Mouse (Mus musculus): ENCODE data around the gene Tmem198. TPM values are rescaled to one million over a fixed set of nuclear protein-coding genes. Genes with fewer than 3 reads are reported as not detected.

The Tmem198 gene
- polyA plus RNA-seq, 1 experiment from 2014 or later: 0.26 TPM

DNA sequence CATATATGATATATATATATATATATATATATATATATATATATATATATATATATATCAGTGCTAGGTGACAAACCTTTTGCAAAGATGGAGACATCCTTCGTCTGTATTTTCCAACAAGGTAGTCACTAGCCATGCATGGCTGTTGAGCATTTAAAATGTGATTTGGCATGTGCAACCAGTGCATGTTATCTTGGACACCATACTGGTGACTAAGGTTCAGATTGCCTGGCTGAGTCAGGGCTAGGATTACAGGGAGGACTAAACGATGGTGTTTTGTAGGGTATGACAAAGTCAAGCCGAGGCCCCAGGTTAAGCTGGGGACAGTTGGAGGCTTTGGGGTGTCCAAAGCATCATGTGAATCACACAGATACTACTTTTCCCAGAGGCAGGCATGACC is 23.9 kb upstream of the Tmem198 start:
- Histone ChIP-seq H3K27me3 (ENCODE audit: insufficient read depth, low read length) (peaks cover 45% of the 10 kb centered on the region), H3K4me2 (no peak overlapping the region), H3K9ac (no peak overlapping the region), H3K4me3 (ENCODE audit: low read depth, low read length) (no peak overlapping the region), H3K4me1 (ENCODE audit: insufficient read depth) (peaks cover 14% of the 10 kb centered on the region), H3K9me3 (ENCODE audit: low read depth, low read length) (no peaks in the 10 kb centered on the region), H3K27ac (ENCODE audit: low read depth) (no peak overlapping the region), H3K36me3 (ENCODE audit: insufficient read depth) (no peaks in the 10 kb centered on the region)
- ATAC-seq (ENCODE audit: insufficient read depth): no peak
- TF ChIP-seq CTCF (IDR thresholded peaks at IDR 0.05; ENCODE audit: low read depth): no peak
- DNase-seq: no peak
- 71% methylated on average over 3 of the region's 3 CpGs for WGBS

DNA sequence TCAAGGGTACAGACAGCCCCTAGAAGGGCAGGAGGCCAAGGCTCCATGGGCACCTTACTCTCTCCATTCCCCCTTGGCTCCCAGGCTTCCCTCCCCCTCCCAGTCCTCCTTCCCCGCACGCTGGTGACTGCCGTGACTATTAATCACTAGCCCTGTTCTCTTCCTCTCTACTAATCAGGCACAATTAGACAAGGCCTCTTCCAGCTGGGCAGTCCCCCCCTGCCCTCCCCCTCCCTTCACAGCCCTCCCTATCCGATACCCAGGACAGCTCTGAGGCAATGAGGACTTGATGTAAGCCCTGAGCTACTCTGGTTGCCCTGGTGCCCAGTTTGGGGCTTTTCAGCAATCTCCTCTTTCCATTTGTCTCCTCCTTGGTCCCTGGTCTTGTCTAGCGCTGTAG is 23.4 kb upstream of the Tmem198 start:
- DNase-seq (no peak), ATAC-seq (ENCODE audit: insufficient read depth) (no peak)
- Histone ChIP-seq H3K4me1 (ENCODE audit: insufficient read depth) (peaks cover 10% of the 10 kb centered on the region), H3K36me3 (ENCODE audit: insufficient read depth) (no peaks in the 10 kb centered on the region), H3K9me3 (ENCODE audit: low read depth, low read length) (no peaks in the 10 kb centered on the region), H3K4me3 (ENCODE audit: low read depth, low read length) (no peak overlapping the region), H3K27me3 (ENCODE audit: insufficient read depth, low read length) (peaks cover 40% of the 10 kb centered on the region), H3K27ac (ENCODE audit: low read depth) (no peak overlapping the region), H3K4me2 (no peak overlapping the region), H3K9ac (no peak overlapping the region)
- 32% methylated on average over 5 of the region's 5 CpGs for WGBS
- no peak for TF ChIP-seq CTCF (IDR thresholded peaks at IDR 0.05; ENCODE audit: low read depth)

DNA sequence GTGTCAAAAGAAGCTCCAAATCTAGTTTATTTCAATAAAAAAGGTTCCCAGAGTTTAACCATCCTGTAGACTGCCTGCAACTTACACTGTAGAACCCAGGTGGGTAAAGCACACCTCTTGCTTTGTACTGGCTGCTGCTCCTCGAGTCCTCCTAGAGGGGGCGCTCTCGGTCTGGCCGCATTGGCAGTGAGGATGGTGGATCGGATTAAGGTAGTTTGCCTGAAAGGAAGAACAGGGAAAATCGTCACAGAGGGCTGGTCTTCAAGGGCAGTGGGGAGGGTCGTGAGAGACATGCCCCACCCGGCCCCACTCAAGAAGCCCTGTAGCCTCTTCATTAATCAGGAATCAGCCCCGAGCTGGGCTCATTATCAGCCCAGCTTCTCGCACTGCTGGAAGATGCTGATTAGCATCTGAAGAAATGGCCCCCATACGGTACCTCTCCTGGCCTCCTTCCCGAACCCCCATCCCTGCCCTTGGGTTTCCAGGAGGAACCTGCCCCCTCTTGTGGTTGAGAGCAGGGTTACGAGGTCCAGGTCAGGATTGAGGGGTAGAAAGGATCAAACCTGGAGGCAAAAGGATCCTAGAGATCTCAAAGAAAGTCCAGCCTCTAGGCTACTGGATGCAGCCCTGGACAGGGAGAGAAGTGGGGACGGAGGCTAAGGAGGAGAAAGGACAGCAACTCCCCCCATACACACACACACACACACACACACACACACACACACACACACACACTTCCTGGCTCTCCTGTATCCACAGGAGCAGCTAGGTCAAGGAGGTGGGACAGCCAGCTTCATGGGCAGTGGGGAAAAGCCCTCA is 22.4 kb upstream of the Tmem198 start:
- Histone ChIP-seq H3K4me3 (ENCODE audit: low read depth, low read length) (no peak overlapping the region), H3K9me3 (ENCODE audit: low read depth, low read length) (no peaks in the 10 kb centered on the region), H3K27me3 (ENCODE audit: insufficient read depth, low read length) (peaks cover 33% of the 10 kb centered on the region), H3K27ac (ENCODE audit: low read depth) (no peak overlapping the region), H3K4me2 (no peak overlapping the region), H3K4me1 (ENCODE audit: insufficient read depth) (peaks cover 7% of the 10 kb centered on the region; the same call in 1 of the 2 replicates), H3K36me3 (ENCODE audit: insufficient read depth) (no peaks in the 10 kb centered on the region), H3K9ac (no peak overlapping the region)
- 11% methylated on average over 14 of the region's 14 CpGs for WGBS
- DNase-seq (peak; percentile 19), ATAC-seq (ENCODE audit: insufficient read depth) (no peak)
- TF ChIP-seq CTCF (IDR thresholded peaks at IDR 0.05; ENCODE audit: low read depth): peak; percentile 56

DNA sequence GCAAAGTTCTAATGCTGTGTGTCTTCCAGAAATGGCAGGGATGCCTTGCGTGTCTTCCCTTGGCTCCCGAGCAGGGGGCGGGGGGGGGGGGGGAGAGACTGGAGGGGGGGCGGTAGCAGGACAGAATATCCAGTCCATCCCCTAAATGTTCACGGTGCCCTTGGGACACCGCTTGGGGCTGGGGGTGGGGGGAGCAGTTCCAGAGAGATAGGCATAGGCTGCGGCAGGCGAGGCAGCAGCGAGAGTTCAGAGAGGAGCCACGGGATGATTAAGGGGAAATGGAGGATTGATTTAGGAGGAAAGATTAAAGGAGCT is 21.7 kb upstream of the Tmem198 start:
- peak overlapping the region; percentile 66 for H3K4me2 ChIP-seq
- H3K9me3 ChIP-seq (ENCODE audit: low read depth, low read length): no peaks in the 10 kb centered on the region
- no peak overlapping the region for H3K9ac ChIP-seq
- peak; percentile 3; the same call in 1 of the 2 replicates for ATAC-seq (ENCODE audit: insufficient read depth)
- H3K27me3 ChIP-seq (ENCODE audit: insufficient read depth, low read length): peaks cover 28% of the 10 kb centered on the region
- peaks cover 7% of the 10 kb centered on the region; the same call in 1 of the 2 replicates for H3K4me1 ChIP-seq (ENCODE audit: insufficient read depth)
- 8% methylated on average over 10 of the region's 10 CpGs for WGBS
- DNase-seq: peak; percentile 26
- H3K27ac ChIP-seq (ENCODE audit: low read depth): 0 out of 2 replicates have a peak overlapping the region, but pooled peaks have one; percentile 72
- H3K36me3 ChIP-seq (ENCODE audit: insufficient read depth): no peaks in the 10 kb centered on the region
- TF ChIP-seq CTCF (IDR thresholded peaks at IDR 0.05; ENCODE audit: low read depth): no peak
- peak overlapping the region; percentile 34 for H3K4me3 ChIP-seq (ENCODE audit: low read depth, low read length)

DNA sequence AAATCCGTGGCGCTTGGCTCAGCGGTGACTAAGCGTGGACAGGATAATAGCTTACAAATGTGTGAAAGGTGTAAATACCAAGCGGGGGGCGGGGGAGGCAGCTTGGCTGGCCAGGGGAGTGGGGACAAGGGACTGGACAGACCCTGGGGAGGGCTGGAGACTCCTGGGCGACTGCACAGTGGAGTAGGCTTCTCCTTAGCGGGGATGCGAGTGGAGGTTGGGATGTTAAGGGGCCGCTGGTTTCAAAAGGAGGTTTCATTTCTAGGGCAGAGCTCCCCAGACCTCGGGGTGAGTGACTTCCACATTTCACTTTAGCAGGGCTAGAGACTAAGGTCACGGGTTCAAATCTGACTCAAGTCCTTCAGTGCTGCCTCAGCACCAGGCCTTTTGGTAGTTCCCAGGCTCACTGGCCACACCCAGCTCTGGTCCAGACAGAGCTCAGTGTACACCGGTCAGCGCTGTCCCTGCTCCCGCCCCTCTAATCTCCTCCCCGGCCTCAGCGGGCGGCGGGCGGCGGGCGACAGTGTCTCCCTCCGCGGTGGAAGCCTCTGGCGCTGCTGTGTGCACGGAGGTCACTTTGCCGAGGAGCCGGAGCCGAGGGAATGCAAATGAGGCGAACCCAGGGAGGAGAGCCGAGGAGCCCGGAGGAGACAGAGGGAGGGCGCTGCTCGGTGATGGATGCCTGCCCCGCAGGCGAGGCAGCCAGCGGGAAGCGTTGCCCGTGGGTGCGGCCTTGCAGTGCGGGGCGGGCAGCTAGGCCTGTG is 21.1 kb upstream of the Tmem198 start:
- Histone ChIP-seq H3K9me3 (ENCODE audit: low read depth, low read length) (no peaks in the 10 kb centered on the region), H3K27me3 (ENCODE audit: insufficient read depth, low read length) (peaks cover 27% of the 10 kb centered on the region), H3K4me1 (ENCODE audit: insufficient read depth) (peaks cover 7% of the 10 kb centered on the region; the same call in 1 of the 2 replicates), H3K9ac (peak overlapping the region; percentile 48), H3K27ac (ENCODE audit: low read depth) (peak overlapping the region; percentile 72; the same call in 1 of the 2 replicates), H3K36me3 (ENCODE audit: insufficient read depth) (no peaks in the 10 kb centered on the region), H3K4me3 (ENCODE audit: low read depth, low read length) (peak overlapping the region; percentile 34), H3K4me2 (peak overlapping the region; percentile 66)
- no peak for TF ChIP-seq CTCF (IDR thresholded peaks at IDR 0.05; ENCODE audit: low read depth)
- 2% methylated on average over 42 of the region's 42 CpGs for WGBS
- DNase-seq: peak; percentile 74
- peak; percentile 81 for ATAC-seq (ENCODE audit: insufficient read depth)

DNA sequence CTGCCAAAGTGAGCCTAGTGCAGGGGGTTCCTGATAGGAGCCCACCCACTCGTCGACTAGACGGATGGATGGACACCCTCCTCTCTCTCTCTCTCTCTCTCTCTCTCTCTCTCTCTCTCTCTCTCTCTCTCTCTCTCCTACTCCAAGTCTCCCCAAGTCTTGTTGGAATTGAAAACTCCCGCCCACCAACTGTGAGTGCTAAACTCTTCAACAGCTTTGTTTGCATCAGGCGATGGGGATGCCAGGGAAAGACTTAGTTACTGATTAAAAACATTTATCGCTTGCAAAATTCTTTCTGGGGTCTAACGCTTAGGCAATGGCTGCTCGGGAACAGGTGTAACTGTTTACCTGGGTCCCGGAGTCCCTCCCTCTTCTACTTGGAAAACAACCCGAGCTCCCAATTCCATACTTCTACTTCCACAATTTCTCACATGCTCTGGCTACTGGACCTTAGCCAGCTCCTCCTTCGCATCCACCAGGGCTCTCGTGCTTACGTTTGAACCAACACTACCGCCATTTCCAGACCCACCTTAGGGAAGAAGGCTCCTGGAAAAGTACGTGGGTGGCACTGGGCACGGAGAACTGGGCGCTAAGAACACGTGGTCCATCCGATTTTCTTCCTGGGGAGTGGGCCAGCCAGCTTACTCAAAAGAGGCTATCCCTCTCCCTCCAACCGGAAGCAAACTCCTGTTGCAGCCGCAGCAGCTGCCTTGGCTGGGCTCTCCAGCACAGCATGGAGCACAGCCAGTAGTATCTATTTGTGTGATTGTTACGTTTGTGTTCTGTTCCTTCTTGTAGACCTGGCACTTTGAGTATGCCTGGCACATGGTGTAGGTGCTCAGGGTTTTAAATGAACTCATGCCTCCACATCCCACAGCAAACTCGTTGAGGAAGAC is 20.3 kb upstream of the Tmem198 start:
- no peaks in the 10 kb centered on the region for H3K9me3 ChIP-seq (ENCODE audit: low read depth, low read length)
- H3K27me3 ChIP-seq (ENCODE audit: insufficient read depth, low read length): peaks cover 27% of the 10 kb centered on the region
- H3K4me2 ChIP-seq: peak overlapping the region; percentile 66
- H3K36me3 ChIP-seq (ENCODE audit: insufficient read depth): no peaks in the 10 kb centered on the region
- no peak for TF ChIP-seq CTCF (IDR thresholded peaks at IDR 0.05; ENCODE audit: low read depth)
- WGBS: 11% methylated on average over 23 of the region's 23 CpGs
- peak overlapping the region; percentile 34 for H3K4me3 ChIP-seq (ENCODE audit: low read depth, low read length)
- peak overlapping the region; percentile 72 for H3K27ac ChIP-seq (ENCODE audit: low read depth)
- DNase-seq: peak; percentile 79
- peak; percentile 19; the same call in 1 of the 2 replicates for ATAC-seq (ENCODE audit: insufficient read depth)
- H3K9ac ChIP-seq: peak overlapping the region; percentile 48
- H3K4me1 ChIP-seq (ENCODE audit: insufficient read depth): peaks cover 7% of the 10 kb centered on the region; the same call in 1 of the 2 replicates
